Mouse (Mus musculus) c-Kit-positive CD71-positive TER-119-negative erythroid progenitor cells, embryonic 14.5 days (primary cell): Measurements from ENCODE around the gene Gm10490.

ENCODE experiments used
- DNase-seq: peaks from one replicate; pipeline ENCODE4 v3.0.0-alpha.2; 2013; ENCODE audit warnings: low read depth

The Gm10490 gene

GRCm38 (mm10) chrX:7927116-7927515, 17.8 kb downstream of the Gm10490 start:
- no peak for DNase-seq

DNA sequence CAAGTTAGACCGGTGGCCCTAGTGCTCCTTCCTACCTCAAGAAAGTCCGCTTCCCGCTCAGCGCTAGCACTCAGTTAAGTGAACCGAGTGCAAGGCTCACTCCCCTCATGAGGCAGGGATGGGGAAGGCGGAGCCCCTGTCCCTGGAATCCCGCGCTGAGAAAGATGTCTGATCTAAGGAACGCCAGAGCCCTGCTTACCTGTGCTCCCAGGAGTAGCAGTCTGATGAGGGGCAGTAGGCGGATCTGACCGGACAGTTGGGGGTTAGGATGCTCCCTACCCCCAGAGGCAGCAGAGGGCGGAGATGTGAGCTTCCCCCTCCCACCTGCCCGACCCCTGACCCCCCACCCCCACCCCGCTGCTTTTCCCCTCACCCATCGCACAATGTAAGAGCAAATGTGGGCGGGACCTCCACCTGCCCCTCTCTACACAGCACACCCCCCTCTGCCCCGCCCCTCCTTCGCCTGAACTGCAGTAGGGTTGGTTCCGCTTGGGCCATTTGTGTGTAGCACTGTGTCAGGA, 19.0 kb downstream of the Gm10490 start, which contains the start of gene Eras:
Gene Eras (minus strand): TSS at position 338 of the 521 bp plus-strand sequence.
- DNase-seq, result no peak

GRCm38 (mm10) chrX:7936874-7937273, 27.5 kb downstream of the Gm10490 start:
- no peak for DNase-seq

DNA sequence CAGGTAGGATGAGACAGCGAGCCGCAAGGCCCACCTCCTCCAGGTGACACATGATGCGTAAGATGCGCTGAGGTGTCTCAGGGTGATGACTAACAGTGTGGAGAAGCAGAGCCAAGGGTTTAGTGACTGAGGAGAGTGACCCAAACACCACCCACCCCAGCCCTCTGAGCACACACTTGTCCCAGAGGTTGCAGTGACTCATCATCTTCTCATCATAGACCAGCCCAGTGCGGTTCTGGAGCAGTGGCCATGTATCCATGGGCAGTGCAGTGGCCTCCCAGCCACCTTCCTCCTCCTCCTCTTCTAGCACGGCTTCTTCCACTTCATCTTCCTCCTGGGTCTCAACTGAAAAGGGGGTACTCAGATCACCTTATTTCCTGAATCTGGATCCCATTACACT, 28.3 kb downstream of the Gm10490 start:
- DNase-seq, result no peak

DNA sequence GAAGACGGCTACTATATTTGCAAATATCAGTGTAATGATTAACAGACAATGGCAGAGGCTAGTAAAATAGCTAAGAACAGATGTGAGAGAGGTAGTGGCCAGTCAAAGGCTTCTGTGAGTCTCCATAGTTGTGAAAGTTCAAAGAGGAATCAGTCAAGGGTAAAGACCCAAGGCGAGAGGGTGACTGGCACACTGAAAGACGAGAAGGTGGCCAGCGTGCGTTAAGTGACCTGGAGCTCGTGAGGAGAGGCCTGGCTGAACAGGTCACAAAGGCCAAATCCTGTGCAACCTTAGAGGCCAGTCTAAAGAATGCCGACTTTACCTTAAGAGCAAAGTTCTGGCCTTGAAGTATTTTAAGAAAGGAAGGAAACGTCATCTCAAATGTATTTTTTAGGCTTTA, 36.3 kb downstream of the Gm10490 start:
- no peak for DNase-seq

DNA sequence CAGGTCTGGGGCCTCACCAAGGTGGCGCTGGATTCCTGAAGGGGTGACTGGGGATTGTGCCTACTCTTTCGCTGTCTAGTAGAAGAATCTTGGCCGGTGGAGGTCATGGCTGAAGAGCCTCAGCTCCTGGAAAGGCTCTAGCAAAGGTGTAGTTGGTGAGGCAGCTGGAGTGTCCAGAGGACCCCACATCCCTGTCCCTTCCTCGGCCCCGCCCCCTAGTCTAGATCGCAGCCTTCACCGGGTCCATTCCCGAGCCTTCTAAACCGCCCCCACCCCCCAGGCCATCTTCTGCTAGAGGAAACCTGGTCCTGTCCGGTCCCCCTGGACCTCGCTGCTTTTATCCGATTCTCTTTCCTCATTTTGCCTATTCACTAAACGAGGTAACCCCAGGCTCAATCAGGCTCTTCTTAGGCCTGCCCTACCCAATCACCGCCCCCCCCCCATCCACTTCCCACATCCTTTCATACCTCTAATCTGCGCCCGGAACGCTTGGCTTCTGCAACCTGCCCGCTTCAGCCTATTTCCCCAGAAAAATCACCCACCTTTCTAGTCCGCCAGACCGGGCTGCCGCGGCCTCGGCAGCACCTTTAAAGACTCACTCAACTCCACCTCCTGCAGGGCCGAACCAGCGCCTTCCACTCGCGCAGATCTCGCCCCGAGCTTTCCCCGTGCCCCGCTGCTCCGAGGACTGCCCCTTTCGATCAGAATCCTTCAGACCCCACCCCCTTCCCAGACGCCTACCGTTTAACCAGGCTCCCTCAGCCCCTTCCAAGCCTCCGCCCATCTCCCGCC, 38.0 kb downstream of the Gm10490 start, which contains the start of gene Hdac6:
Gene Hdac6 (minus strand): TSS at position 782 of the 792 bp plus-strand sequence.
- no peak for DNase-seq

DNA sequence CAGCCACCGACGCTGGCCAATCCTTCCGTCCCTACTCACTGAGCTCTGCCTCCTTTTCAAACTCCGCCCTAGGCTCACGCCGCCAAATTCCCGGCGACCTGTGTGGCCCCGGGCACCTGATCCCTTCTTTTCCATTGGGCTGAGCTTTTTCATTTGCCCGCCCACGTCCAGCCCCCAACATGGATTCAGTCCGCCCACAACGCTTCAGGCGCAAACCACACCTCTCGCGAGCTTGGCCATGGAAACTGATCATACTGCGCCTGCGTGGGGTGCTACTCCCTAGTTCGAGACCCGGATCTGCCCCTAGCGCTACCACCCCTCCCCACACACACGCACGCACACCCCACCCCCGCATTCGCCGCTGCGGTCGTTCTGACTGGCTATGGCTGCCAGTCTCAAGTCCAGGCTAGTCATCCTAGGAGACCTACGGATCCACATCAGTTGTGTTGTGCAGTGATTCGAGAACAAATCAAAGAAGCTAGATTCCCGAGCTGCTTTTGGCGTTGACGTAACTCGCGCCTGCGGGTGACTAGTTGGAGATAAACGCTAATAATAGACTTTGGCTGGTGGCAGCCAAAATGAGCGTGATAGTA, 38.7 kb downstream of the Gm10490 start:
- peak; percentile 86 for DNase-seq

- no peak for DNase-seq
These were observed 40.7 kb downstream of the Gm10490 start for GRCm38 (mm10) chrX:7950091-7950490.

- DNase-seq, result no peak
These were observed 49.5 kb downstream of the Gm10490 start for GRCm38 (mm10) chrX:7958868-7959267.
